Mouse (Mus musculus): ENCODE measurements around the gene Mia2.
"Not testable (repeated sequence)": the region's sequence is repeated elsewhere in the genome, so short reads cannot be mapped to it uniquely, and the experiment has no call there.

Gene Mia2

DNA sequence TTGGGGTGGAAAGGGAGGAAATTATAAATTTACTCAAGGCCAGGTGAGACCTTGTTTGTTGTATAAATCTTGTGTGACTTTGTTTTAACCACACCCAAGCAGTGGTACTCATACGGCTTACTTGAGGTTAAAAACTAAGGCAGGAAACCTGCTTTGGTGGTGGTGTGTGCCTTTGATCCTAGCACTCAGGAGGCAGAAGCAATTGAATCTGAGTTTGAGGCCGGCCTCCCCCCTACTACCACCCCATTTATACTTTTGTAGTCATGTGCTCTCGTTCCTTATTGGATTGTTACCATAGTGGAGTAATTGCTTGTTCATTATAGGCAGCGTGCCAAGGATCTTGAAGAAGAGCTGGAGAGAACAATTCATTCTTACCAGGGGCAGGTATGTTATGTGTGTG lies 74.3 kb downstream of the Mia2 start:
- DNase-seq: no peak

DNA sequence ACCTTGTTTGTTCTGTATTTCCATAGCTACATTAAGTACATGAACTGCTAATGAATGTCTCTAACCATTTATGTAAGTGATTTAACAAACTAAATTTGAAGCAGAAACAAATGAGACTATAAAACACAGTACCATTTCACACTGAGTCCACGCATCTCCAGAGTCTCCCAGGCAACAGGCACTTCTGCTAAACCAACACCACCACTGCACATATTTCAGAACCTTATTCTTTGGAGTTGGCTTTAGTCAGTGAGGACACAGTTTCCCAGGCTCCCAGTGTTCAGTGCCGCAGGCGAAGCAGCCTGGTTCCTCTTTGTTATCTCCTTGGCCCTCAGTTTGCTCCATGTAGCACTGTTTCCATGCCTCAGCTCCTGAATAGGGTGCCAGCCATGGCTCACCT lies 82.2 kb downstream of the Mia2 start:
- peak; percentile 42 for DNase-seq

- DNase-seq: no peak
These were observed 92.6 kb downstream of the Mia2 start for GRCm38 (mm10) chr12:59188086-59188682.

DNA sequence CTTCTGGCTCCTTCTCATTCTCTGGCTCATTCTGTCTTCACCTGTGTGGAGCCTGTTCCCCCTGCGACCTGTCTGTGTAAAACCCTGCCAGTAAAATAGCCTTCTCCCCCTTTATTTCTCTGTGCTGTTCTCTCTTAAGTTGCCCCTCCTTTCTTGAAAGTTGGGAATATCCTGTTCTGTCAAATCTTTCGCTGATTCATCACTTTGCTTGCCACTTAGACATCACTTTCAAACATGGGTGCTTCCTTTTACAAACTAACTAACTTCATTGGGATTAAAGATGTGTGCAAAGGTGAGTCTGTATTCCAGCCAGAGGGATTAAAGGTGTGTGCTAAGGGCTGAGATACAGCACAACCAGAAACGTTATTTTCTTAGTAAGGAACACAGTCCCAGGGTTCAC lies 98.0 kb downstream of the Mia2 start:
- no peak for DNase-seq

DNA sequence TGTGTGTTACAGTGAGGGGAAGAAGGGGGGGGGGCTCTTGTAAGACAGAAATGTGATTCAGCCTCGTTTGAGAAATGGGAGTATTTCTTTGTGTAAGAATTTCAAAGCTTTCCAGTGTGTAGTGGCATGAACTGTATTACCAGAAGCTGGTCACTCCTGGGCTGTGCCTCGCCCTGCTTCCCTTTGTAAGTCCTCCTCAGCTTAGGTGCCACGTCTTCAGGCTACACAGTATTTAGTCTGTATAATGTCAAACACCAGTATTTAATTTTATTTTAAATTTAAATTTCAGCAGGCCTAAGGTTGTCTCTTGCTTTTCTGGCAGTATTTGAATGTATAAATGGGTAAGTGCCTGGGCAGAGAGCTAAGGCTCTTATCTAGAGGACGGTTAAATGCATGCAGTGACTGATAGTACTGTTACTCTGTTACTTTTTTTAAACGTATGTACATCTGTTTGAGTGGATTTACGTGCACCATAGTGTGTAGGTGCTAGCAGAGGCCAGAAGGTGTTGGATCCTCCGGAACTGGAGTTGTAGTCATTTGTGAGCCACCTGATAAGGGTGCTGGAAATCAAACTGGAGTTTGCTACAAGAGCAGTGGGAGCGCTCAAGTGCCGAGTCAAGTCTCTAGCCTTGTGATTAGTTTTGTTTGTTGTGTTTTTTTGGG lies 98.9 kb downstream of the Mia2 start:
- no peak for DNase-seq

GRCm38 (mm10) chr12:59195065-59195464 lies 99.5 kb downstream of the Mia2 start:
- DNase-seq: no peak

DNA sequence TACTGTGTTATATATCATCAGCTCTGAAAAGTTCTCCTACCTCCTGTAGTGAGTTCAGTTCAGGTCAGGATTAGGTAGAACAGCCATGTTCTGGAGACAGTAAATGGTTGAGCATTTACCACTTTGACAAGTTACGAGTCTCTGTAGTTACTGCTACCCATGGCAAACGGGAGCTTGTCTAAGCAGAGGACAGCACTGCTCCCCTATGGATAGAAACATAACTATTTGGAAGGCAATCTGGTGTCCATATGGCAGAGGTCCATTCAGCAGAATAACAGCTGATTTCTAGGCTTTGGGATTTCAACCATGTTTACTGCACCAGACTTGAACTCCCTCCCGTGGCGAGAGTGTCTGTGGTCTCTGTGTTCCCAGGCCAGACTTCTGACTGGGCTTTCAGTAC lies 100.3 kb downstream of the Mia2 start:
- no peak for DNase-seq

- no peak for DNase-seq
These were observed 103.2 kb downstream of the Mia2 start for GRCm38 (mm10) chr12:59198750-59199149.

- no peak for DNase-seq
These were observed 103.8 kb downstream of the Mia2 start for GRCm38 (mm10) chr12:59199361-59199760.

GRCm38 (mm10) chr12:59205571-59205970 lies 110.0 kb downstream of the Mia2 start:
- no peak for DNase-seq

- no peak for DNase-seq
These were observed 110.8 kb downstream of the Mia2 start for GRCm38 (mm10) chr12:59206208-59206999.

- DNase-seq: no peak
These were observed 111.4 kb downstream of the Mia2 start for GRCm38 (mm10) chr12:59207000-59207390.

- no peak for DNase-seq
These were observed 112.2 kb downstream of the Mia2 start for GRCm38 (mm10) chr12:59207814-59208213.

- no peak for DNase-seq
These were observed 120.6 kb downstream of the Mia2 start for GRCm38 (mm10) chr12:59216176-59216575.

- DNase-seq: no peak
These were observed 121.2 kb downstream of the Mia2 start for GRCm38 (mm10) chr12:59216676-59217266.

DNA sequence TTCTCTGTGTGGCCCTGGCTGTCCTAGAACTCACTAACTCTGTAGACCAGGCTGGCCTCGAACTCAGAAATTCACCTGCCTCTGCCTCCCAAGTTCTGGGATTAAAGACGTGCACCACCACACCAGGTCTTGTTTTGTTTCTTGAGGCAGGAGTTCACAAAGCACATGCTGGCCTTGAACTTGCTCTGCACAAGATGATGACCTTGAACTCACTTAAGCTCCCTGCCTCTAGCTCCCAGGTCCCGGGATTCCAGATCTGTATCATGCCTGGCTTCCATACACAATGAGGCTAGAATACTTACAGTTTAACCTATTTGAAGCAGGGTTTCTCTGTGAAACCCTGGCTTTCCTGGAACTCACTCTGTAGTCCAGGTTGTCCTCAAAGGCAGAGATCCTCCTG lies 121.7 kb downstream of the Mia2 start:
- DNase-seq: no peak

- peak; percentile 48 for DNase-seq
These were observed 123.2 kb downstream of the Mia2 start for GRCm38 (mm10) chr12:59218640-59219321.

DNA sequence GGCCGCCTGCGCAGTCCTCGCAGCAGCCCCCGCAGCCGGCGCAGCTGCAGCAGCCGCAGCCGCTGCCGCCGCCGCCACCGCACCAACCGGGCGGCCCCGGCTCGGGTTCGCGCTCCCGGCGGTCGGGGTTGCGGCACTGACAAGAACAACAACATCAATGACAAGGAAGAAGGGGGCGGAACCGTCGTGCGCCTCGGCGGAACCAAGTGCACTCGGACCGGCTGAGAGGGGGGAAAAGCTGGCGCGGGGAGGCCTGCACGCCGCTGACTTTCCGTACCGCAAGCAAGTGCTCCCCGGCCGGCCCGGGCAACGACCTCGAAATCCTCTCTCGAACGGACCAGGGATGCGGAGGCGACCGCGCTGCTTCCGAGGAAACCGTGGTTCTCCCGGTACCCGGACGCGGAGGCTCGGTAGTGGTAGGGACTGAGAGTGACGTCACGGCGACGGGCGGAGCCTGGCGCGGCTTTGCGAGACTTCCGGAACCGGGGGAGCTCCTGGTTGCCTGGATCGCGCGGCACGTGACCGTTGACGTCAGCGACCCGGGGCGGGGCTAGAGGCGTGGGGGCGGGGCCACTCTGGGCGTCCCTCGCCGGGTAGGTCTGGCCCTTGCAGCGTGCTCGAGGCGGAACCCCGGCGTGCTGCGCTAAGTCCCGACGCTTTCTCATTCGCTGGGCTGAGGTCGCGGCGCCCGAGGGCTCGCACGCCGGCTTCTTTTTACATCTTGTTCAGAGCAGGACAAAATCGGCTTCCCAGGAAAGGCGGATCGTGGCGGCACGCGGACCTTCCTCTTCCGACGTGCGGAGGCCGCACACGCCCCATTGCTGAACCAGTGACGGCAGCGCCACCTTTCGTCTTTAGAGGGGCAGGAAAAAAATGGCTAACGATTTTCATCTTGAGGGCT lies 124.0 kb downstream of the Mia2 start, which contains the start of gene Fbxo33:
Fbxo33 (minus strand) TSS at position 401 of the 901 bp plus-strand sequence.
- DNase-seq: peak; percentile 97

DNA sequence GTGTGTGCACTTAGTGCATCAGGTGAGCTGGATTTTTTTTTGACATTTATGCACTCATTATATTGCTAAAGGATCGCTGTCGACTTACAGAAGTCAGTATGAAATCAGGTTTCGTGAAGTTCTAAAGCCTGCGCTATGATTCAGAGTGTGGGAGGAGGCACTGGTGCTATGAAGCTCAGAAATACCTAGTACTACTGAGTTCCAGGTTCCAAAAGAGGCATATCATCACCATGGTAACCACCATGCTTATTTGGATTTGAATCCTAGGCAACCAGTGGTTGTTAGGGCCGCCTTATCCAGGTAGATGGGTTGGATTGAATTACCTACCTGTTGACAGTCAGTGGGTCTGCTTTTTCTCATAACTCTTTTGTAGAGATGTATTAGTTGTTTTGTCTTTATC lies 132.8 kb downstream of the Mia2 start:
- peak; percentile 69 for DNase-seq

- no peak for DNase-seq
These were observed 142.8 kb downstream of the Mia2 start for GRCm38 (mm10) chr12:59238434-59238833.

GRCm38 (mm10) chr12:59241031-59241430 lies 145.4 kb downstream of the Mia2 start:
- not testable (repeated sequence) for DNase-seq
